Mouse (Mus musculus) small intestine, adult 2 months (tissue): Measurements from ENCODE around the gene Exd1.

Experiments
- CTCF ChIP-seq: fragments of 200-500 bp; IDR thresholded peaks from 2 replicates; pipeline ENCODE4 v1.5.1; 2012; ENCODE audit warnings: low read depth, mild to moderate bottlenecking, control low read depth, inconsistent platforms, low read length, moderate library complexity, mixed read lengths; ENCODE audit not compliant: insufficient replicate concordance, insufficient read length; ENCODE audit errors: extremely low read depth
- POLR2A ChIP-seq: fragments of 200-500 bp; IDR thresholded peaks from 2 replicates; pipeline ENCODE4 v1.6.1; 2012; ENCODE audit warnings: low read depth, mild to moderate bottlenecking, control low read depth, inconsistent platforms, low read length, moderate library complexity

DNA sequence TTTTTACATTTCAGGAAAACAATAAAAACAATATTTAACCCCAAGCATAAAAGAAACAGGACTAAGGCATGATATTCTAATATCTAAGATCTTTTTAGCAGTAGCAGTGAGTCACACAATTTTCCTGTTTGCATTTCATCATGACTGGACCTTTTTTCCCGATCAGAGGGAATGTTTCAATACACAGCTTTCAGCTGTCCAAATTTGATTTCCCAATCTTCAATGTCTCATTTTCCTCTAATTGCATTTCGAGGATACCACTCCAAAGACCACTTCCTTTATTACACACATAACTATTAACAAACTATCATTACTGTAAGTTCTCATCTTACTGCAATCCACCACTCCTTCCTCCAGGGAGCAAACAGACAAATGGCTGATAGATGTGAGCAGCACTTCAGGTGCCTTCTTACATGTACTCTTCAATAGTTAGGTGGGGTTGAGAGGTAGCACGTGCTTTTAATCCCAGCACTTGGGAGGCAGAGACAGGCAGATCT is 33.4 kb downstream of the Exd1 start:
- TF ChIP-seq CTCF = no peak
- no peak for TF ChIP-seq POLR2A
